Mouse (Mus musculus) ovary, adult 18-20 months (tissue): ENCODE measurements around the gene Arnt2.

Experiments
- DNase-seq: peaks from one replicate; pipeline ENCODE4 v3.0.0; 2022; ENCODE audit warnings: low spot score, mixed read lengths

The Arnt2 gene

DNA sequence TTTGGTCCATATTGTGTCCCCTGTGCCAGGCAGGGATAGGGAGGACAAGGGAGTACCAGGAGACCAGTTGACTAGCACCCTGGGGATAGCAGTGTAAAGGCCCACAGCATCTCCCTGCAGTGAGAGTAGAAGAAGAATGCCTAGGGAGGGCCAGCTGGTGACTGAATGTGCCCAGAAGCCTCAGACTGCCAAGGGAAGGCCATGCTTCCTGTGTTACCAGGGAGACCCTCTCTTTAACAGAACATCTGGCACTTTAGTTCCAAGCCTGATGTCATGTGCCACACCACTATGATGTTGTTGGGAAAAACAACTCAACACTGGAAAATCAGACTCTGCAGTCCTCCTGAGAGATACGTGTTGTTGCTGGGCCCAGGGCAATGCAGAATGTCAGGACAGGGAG is 12.7 kb downstream of the Arnt2 start:
- no peak for DNase-seq

DNA sequence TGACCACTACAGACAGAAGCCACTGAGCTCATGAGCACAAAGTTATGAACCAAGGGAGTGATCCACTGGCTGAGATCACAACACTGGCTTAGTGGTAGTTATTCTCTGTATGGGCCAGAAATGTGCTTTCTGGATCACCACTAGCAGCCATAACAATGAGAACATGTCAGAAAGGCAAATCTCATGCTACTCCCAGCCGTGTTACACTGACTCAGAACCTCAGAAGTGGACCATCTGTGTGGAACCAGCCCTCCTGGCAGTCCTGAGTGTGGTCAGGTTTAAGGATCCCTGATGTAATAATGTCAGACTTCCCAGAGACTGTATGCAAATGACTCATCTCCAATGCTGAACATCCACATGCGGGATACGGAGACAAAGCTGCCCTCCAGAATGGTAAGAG is 13.4 kb downstream of the Arnt2 start:
- no peak for DNase-seq

DNA sequence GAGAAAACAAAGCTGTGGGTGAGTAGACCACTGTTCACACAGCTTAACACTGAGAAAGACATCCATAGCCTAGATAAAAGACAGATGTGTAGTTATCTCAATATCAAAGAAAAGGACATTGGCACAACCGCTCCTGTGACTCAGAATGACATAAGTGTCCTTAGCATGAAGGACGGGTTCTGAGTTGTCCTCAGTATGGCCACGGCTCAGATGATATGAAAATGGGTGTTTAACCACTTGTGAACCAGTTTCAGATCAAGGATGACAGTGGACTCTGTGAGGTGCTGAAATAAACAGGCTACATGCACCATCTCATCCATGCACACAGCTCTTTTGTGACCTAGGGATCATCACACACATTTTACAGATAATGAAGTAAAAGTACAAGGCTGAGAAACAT is 22.1 kb downstream of the Arnt2 start:
- no peak for DNase-seq

DNA sequence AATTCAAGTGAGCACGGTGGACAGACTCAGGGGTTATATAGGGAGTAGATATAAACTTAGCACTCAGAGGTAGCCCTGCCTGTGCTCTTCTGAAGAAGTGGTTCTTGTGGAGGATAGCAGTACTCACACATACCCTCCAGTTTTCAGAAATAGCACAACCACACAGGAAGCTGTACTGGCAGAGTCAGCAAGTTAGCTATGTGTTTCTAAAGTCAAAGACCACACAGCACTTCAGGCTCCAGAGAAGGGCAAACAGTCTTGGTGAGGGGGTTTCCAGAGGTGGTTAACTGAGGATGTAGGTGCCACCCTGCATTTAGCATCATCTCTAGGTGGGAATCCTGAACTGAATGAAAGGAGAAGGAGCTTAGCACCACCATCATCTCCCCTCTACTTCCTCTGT is 23.5 kb downstream of the Arnt2 start:
- DNase-seq: no peak

DNA sequence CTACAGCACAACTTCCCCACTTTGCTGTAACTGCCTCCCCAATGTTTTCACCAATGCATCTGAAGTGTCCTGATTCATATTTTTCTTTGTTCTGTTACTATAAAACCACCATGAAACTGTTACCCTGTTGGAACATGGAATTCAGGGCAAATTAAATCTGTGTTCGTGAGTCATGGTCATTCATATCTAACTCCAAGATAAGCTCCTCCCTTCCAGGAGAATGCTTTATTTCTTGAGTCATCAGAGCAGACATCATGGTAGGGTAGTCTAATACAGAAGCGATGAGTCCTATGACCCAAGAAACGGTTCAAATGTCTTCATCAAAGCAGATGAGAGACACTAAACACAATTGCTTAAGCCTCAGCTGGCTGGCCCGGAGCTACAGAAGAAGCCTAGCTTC is 25.2 kb downstream of the Arnt2 start:
- DNase-seq: no peak

GRCm38 (mm10) chr7:84384086-84384485 is 25.9 kb downstream of the Arnt2 start:
- DNase-seq: no peak

DNA sequence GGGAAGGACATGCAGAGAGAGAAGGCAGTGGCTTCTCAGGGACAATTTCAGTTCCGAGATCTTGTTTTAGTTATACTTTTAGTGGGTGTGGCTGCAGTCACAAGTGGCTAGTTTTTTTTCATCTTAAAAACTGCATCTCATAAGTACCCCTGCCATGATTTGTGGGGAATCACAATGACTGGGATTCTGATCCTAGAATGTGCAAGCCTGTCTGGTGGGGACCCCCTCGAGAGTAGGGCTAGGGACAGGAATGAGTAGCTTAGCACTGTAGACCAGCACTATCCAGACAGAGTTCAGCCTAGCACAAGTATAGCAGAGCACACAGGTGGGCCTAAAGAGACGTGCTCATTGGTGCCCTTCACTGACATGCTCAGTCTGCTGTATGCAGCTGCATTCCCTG is 27.6 kb downstream of the Arnt2 start:
- DNase-seq: no peak

- DNase-seq: no peak
These were observed 29.2 kb downstream of the Arnt2 start for GRCm38 (mm10) chr7:84380810-84381209.

- no peak for DNase-seq
These were observed 32.6 kb downstream of the Arnt2 start for GRCm38 (mm10) chr7:84377330-84377729.

GRCm38 (mm10) chr7:84373691-84374090 is 36.3 kb downstream of the Arnt2 start:
- DNase-seq: no peak

GRCm38 (mm10) chr7:84372871-84373270 is 37.1 kb downstream of the Arnt2 start:
- DNase-seq: no peak

- no peak for DNase-seq
These were observed 37.7 kb downstream of the Arnt2 start for GRCm38 (mm10) chr7:84372280-84372679.

GRCm38 (mm10) chr7:84370911-84371592 is 38.9 kb downstream of the Arnt2 start:
- DNase-seq: no peak

GRCm38 (mm10) chr7:84366251-84366650 is 43.7 kb downstream of the Arnt2 start:
- DNase-seq: no peak

DNA sequence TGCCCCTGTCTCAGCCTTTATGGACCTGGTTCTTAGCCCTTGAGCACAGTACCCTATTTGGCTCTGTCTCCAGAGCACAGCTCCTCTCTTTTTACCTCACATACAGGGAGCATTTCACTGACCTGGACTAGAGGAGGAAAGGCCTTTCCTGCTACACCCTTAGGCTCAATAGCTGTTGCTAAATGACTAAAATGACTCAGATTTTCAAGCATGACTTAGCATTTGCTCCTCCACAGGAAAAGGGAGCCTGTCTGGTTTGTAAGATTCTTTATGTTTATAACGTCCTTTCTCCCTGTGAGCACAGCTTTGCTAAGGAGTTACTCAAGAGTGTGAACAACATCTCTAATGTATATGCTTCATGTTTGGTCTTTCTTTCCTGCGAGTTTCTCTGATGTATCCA is 47.3 kb downstream of the Arnt2 start:
- no peak for DNase-seq

GRCm38 (mm10) chr7:84361086-84361684 is 48.8 kb downstream of the Arnt2 start:
- no peak for DNase-seq

DNA sequence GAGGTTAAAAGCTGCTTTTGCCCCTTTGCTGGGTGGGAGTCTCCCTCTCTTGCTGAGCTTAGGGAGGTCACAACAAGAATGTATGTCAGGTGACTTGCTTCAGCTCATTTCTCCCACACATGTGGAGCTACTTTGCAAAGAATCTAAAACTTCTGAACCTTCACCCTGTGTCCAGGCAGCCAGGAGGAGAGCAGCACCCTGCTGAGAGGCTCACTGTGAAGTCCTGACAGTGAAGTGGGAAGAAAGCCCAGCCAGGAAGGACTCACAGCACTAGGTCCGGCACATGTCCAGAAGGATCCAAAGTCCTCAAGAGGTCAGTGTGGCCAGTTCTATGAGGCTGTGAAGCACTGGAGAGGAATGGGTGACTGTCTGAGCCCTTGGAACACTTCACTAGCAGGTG is 51.5 kb downstream of the Arnt2 start:
- DNase-seq: no peak

- no peak for DNase-seq
These were observed 54.1 kb downstream of the Arnt2 start for GRCm38 (mm10) chr7:84355619-84356570.

DNA sequence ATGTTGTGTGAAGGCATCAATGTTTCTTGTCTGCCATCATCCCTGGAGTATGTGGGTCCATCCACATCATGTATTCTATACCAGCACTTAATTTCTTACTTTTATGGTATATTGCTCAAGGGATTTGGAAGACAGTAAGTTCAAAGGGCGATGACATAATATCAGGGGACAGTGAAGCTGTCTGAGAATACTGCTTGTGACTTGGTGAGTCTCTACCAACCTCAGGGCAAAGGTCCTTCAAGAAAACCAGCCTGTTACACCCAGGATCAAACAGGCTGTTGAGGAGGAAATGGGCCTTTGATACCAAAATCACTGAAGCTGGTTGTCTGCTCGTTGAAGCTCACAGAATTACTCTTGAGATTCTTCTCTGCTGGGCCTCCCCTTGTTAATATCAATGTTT is 55.1 kb downstream of the Arnt2 start:
- no peak for DNase-seq

DNA sequence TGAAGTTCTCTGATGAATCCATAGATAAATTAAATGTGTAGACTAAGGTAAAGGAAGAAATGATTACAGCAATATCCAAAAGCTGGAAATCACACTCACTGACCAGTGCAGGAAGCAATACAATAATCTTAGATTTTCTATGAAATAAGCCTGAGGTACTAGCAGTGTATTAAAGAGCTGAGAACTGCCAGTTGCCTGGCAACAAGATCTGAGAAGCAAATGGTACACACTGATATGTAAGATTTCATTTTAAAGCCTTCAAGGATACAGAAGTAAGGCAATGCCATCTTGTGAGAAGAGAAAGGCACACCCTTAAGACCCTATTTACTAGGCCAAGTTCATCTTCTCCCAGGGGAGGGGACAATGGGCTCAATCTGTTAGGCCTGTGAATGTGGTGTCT is 59.4 kb downstream of the Arnt2 start:
- DNase-seq: no peak

DNA sequence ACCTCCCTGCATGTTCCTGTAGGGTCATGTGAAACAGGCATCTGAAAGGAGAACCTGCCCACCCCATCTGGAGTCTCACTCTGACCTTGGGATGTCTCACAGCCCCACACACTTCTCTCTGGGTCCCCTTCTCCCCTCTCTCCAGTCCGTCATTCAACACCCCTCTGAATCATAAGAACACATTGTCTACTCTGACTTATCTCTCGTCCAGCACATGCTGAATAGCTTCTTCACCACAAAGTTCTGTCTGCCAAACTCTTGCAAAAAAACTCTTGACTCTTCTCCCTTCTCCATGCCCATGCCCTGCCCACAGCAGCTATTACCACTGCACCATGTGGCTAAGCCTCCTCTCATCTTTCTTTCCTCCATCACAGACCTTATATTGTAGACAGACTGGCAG is 60.0 kb downstream of the Arnt2 start:
- no peak for DNase-seq

- DNase-seq: no peak
These were observed 61.6 kb downstream of the Arnt2 start for GRCm38 (mm10) chr7:84348145-84348911.
